Mouse (Mus musculus) c-Kit-negative CD71-positive TER-119-positive erythroid progenitor cells, embryonic 14.5 days (primary cell): ENCODE measurements around the gene Abl1.

ENCODE experiments used
- DNase-seq: peaks from one replicate; pipeline ENCODE4 v3.0.0-alpha.2; 2013; ENCODE audit warnings: low read depth, low spot score

The Abl1 gene

DNA sequence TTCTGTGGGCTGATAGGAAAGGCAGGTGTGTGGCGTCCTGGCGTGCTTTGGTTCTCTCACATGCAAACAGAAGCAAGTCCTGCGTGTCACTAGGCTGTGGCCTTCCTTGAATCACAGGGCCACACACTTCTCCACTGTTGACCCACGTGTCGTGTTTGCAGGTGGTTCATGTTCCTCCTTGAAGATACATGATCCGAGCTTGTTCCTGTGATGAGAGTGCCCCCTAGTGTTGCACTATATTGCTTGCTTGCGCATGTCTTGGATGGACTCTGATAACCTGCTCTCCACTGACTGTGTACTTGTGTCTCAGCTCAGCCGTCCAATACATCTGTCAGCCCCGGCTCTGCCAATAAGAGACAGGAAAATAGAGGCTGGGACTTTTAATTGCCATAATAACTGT is 96.9 kb downstream of the Abl1 start:
- DNase-seq: peak; percentile 35

DNA sequence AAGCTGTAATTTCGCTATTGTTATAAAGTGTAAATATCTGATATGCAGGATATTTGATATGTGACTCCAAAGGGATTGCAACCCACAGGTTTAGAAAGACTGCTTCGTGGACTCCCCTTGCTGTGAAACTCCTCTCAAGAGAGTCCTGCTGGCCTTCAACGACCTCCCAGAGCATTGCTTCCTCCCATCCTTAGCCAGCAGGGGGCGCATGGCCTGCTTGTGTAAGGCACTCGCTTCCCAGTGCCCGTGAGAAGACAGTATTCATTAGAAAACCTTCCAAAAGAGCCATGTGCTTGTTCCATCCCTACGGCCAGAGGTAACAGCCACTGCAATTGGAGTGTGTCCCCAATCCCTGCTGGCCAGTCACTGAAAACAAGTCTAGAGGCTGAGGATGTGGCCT is 98.9 kb downstream of the Abl1 start:
- DNase-seq: peak; percentile 50

GRCm38 (mm10) chr2:31788227-31788626 is 100.1 kb downstream of the Abl1 start:
- no peak for DNase-seq

DNA sequence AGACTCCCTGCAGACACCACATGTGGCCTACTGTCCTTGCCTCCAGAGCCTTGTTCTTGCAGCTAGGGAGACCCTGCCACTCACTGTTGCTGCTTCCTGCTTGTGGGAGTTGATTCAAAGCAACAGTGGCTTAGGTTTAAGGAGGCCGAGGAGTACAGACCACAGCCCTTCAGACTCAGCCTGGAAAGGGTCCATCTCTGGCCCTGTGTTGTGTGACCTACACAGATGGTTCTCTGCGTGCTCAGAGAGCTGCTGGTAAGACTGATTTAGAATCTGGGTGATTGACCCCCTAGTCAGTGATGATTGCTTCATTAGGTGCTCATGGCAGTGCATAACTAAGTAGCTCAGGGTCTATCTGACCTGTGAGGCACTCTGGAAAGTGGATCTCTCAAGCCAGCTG is 101.0 kb downstream of the Abl1 start:
- DNase-seq: no peak

- DNase-seq: no peak
Measured at GRCm38 (mm10) chr2:31790728-31791251, 102.6 kb downstream of the Abl1 start.

GRCm38 (mm10) chr2:31791260-31791659 is 103.1 kb downstream of the Abl1 start:
- no peak for DNase-seq

DNA sequence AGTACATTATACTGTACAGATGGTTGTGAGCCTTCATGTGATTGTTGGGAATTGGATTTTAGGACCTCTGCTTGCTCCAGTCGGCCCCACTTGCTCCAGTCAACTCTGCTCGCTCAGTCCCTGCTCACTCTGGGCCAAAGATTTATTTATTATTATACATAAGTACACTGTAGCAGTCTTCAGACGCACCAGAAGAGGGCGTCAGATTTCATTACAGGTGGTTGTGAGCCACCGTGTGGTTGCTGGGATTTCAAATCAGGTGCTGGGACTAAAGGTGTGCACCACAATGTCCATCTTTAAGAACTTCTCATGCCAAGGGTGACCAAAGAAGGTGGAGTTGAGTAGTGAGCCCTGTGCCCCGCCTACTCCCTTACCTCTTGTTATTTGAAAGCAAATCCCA is 104.4 kb downstream of the Abl1 start:
- DNase-seq: no peak

GRCm38 (mm10) chr2:31796943-31797342 is 108.8 kb downstream of the Abl1 start:
- DNase-seq: no peak

DNA sequence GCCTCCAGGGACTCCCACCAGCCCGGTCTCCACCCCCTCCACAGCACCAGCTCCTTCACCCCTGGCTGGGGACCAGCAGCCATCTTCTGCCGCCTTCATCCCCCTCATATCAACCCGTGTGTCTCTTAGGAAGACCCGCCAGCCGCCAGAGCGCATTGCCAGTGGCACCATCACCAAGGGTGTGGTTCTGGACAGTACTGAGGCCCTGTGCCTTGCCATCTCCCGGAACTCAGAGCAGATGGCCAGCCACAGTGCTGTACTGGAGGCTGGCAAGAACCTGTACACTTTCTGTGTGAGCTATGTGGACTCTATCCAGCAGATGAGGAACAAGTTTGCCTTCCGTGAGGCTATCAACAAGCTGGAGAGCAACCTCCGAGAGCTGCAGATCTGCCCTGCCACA is 113.2 kb downstream of the Abl1 start:
- no peak for DNase-seq

DNA sequence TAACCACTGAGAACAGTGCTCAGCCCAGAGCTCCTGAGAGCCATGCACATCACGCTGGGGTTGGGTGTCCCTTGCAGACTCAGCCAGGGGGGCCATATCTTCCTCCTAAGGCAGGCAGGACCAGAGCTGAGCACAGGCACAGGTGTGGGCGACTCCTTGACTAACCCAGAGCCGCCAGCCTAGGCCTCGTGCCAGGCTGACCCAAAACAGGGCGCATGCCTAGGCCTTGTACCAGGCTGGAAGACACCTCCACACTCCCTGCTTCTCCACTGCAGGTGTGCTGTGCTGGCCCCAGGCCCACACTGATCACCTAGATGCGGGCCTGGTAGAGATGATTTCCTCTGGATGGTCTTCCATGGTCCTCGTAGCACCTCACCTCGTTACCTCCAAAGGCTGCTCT is 114.6 kb downstream of the Abl1 start:
- no peak for DNase-seq

- no peak for DNase-seq
Measured at GRCm38 (mm10) chr2:31803480-31803879, 115.3 kb downstream of the Abl1 start.

DNA sequence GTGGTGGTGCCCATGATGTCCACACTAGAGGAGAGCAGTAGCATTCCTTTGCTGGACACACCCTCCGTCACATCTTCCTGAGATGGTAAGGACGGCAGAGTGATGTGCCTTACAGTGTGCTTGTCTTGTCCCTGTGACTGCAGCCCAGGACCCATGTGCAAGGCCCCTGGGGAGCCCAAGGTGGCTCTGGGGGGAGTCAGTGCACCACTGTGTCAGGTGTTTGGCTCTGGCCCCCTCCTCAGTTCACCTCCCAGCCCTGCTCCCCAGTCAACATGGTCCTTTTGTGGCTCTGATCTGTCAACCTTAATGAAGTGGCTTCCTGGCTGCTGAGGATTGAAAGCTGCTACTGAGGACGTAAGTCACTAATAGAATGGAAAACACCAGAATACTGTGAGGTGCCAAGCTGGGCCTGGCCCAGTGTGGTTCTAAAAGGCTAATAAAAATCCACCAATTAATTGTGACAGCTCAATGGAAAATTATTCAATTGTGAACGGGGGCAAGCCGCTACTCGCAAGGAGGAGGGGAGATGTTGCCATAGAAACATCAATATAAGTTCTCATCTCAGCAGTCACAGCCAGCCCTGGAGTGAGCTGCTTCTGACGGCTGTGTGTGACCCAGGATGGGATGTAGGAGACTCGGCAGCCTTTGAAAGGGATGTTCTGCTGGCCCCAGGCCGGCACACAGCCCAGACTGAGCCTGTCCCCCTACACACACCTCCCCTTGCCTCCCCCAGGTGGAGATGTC is 118.6 kb downstream of the Abl1 start:
- no peak for DNase-seq

DNA sequence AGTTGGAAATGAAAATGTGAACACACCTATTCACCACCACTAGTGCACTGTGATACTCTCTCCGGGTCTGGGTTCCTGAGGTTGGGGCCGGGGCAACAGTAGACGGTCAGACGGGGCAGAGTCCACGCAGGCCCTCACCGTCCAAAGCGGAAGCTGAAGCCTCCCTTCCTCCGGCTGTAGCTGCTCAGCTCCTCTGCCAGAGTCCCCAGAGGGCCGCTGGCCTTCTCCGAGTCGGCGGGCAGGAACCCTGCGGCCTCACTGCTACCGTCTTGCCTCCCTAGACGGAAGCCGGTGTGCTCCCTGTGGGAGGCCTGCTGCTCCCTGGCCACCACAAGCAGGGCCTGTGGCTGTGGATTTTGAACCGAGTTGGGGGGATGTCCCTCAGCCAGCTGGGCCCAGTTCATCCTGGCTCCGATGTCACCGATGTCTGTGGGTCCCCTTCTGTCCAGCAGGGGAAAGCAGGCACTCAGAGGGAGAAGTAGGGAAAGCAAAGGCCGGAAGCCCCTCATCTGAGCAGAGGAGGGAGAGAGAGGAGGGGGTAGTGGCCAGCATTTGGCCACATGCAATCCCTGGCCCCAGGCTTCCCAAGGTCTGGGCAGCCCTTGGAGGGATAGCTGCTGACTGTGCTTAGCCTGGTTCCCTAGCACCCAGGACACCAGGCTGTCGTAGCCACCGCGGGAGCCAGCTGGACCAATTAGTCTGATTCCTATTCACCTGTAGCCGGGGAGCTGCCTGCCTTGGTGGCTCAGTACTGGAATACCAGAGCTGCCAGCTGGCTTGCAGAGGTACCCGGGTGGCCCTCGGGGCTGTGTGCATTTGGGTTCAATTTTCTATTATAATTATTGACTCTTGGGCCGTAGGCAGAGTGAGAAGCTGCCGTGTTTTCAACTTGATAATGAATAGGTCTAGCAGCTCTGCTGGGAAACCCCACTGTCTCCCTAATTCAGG is 120.5 kb downstream of the Abl1 start:
- DNase-seq: no peak

DNA sequence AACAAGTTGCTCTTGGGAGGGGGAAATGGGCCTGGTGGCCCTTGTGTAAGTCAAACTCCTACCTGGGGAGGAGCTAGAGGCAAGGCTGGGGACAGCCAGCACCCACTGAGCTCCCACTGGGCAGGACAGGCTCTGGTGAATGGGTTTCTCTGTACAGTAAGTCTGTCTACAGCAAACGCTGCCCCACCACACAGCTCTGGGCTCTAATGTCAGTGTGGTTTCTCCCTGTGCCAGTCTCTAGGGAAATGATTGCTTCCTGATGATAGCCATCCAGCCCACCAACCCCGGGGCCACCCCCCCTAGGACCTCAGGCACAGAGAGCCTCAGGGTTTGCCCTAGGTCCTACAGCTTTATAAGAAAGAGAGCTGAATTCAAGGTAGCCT is 121.2 kb downstream of the Abl1 start:
- DNase-seq: no peak

GRCm38 (mm10) chr2:31810444-31810843 is 122.3 kb downstream of the Abl1 start, which contains the start of gene Qrfp:
Gene Qrfp, minus strand, starts transcription at chr2:31810580.
- DNase-seq: no peak

- DNase-seq: no peak
Measured at GRCm38 (mm10) chr2:31811086-31811958, 123.1 kb downstream of the Abl1 start.

DNA sequence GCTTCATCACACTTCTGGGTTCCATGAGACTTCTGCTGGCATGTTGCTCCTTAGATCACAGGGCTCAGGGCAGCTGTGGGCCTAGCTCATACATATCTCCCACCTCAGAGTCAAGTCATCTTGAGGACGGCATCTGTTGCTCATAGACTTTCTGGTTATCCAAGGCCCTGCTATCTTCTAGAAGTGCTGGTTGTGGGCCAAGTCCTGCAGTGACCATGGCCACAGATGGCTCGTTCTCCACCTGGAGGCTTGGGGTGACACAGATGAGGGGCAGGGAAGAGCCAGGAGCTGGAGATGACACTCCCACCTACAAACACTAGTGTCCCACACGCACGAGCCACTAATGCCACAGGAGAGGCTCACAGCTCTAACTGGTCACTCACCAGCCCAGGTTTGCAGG is 125.5 kb downstream of the Abl1 start:
- DNase-seq: no peak

- DNase-seq: no peak
Measured at GRCm38 (mm10) chr2:31814699-31815098, 126.5 kb downstream of the Abl1 start.

- DNase-seq: peak; percentile 13
Measured at GRCm38 (mm10) chr2:31815367-31815766, 127.2 kb downstream of the Abl1 start.

DNA sequence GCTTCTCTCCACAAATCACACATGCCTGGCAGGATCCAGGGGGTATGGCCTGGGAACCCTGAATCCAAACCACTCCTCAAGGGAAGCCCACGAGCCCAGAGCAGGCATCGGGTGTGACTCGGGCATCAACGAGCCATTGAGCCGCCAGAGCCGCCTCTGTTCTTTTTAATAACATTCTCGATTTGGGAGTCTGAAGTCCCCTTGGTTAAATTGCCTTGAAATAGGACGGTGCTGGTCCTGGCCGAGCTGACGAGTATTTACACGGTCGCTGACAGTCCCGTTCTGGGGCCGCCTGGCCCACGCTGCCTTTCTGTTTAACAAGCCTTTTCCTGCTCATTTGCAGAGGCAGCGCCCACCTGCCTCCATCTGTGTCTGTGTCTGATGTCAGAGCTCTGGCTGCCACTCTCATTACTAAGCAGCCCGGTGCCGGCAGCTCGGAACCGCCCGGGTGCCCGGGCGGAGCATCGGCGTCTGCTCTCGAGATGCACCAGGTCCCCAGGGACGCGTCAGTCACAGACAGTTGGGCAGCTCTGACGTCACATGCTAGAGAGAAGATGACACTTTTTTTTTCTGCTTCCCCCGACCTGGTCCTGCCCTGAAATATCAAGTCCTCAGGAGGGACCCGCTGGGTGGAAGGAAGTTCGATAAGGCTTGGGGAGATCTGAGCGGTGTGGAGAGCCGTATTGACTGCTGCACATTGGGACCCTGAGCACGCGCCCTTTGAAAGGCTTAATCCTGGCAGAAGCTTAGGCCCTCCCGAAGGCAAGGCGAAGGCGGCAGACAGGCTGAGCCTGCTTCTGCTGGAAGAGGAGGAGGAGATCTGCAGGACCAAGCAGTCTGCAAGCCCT is 134.6 kb downstream of the Abl1 start:
- DNase-seq: no peak
